Mouse (Mus musculus) central nervous system, embryonic 11.5 days (tissue): ENCODE data around the gene Map7. TPM values are rescaled to one million over a fixed set of nuclear protein-coding genes. Genes with fewer than 3 reads are reported as not detected.

Experiments
- polyA plus RNA-seq: library from polyadenylated mRNA; depleted of rRNA; stranded (reverse); fragments of >200 nt; gene quantifications from 2 replicates; pipeline ENCODE4 v1.2.3, GENCODE M21; 2012; rRNA removed

The Map7 gene
- polyA plus RNA-seq: 4.6 and 9.6 TPM in 2 replicates

GRCm38 (mm10) chr10:20148130-20148772 is at the start of gene Map7:
Map7 (plus strand) TSS chr10:20148471.

GRCm38 (mm10) chr10:20311918-20312735 is 163.9 kb downstream of the Map7 start, which contains the start of gene Bclaf1:
Bclaf1 (plus strand) TSS chr10:20312469.

Other genes starting within 250 kb of the Map7 start
- gene Pex7, start 240.8 kb upstream of the Map7 start, polyA plus RNA-seq: 18.5 and 21.0 TPM in 2 replicates
- 1.7 and 2.2 TPM in 2 replicates for gene Map3k5, start 214.0 kb upstream of the Map7 start, polyA plus RNA-seq
- gene Bclaf1, start 164.0 kb downstream of the Map7 start, polyA plus RNA-seq: 144 and 205 TPM in 2 replicates
- gene Mtfr2, start 199.3 kb downstream of the Map7 start, polyA plus RNA-seq: 10.7 and 12.9 TPM in 2 replicates